Mouse (Mus musculus): Measurements from ENCODE around the gene Snx1. TPM values are rescaled to one million over a fixed set of nuclear protein-coding genes. Genes with fewer than 3 reads are reported as not detected.

Gene Snx1
- polyA plus RNA-seq, 1 experiment, result 59.1 TPM

- Histone ChIP-seq H3K4me1 (replicated peaks; ENCODE audit: control insufficient read depth, insufficient read depth, low read length) (peaks cover 8% of the 10 kb centered on the region), H3K4me3 (ENCODE audit: control insufficient read depth, insufficient read depth, low read length) (no peak overlapping the region), H3K36me3 (ENCODE audit: control insufficient read depth, insufficient read depth, low read length) (no peaks in the 10 kb centered on the region), H3K27me3 (ENCODE audit: control insufficient read depth, insufficient read depth, low read length) (peaks cover 2% of the 10 kb centered on the region; the same call in 1 of the 2 replicates), H3K27ac (ENCODE audit: control insufficient read depth, insufficient read depth, low read length) (no peak overlapping the region)
- TF ChIP-seq CTCF (IDR thresholded peaks at IDR 0.05; ENCODE audit: borderline replicate concordance, control insufficient read depth, extremely low read depth, insufficient read depth, low read length, poor library complexity), result no peak
- no peak for TF ChIP-seq POLR2A (IDR thresholded peaks at IDR 0.05; ENCODE audit: control insufficient read depth, extremely low read depth, insufficient read depth, low read length, poor library complexity)
- DNase-seq, result no peak
- 96% methylated on average over 9 of the region's 9 CpGs for WGBS
Observed at GRCm38 (mm10) chr9:66154013-66154412, 27.6 kb upstream of the Snx1 start.

DNA sequence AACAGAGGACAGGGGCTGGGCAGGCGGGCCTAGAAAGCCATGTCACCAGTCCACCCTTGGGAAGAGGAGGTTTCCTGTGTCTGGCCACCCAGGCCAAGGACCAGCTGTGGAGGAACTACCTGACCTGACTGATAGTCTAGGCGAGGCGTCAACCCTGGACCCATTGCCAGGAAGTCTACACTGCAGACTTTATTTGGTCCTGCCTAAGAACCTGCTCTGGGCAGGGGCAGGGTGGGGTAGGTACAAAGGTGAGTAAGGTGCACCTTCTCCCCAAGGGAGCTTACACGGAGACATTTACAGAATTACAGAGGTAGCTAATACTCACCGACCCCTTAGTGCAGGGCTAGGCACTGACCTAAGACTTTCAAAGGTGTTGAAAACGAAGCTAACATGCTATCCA is 27.2 kb upstream of the Snx1 start:
- H3K4me3 ChIP-seq (ENCODE audit: control insufficient read depth, insufficient read depth, low read length), result no peak overlapping the region
- WGBS, result 93% methylated on average over 6 of the region's 6 CpGs
- TF ChIP-seq CTCF (IDR thresholded peaks at IDR 0.05; ENCODE audit: borderline replicate concordance, control insufficient read depth, extremely low read depth, insufficient read depth, low read length, poor library complexity), result no peak
- TF ChIP-seq POLR2A (IDR thresholded peaks at IDR 0.05; ENCODE audit: control insufficient read depth, extremely low read depth, insufficient read depth, low read length, poor library complexity), result no peak
- peaks cover 2% of the 10 kb centered on the region; the same call in 1 of the 2 replicates for H3K27me3 ChIP-seq (ENCODE audit: control insufficient read depth, insufficient read depth, low read length)
- no peak overlapping the region for H3K27ac ChIP-seq (ENCODE audit: control insufficient read depth, insufficient read depth, low read length)
- no peaks in the 10 kb centered on the region for H3K36me3 ChIP-seq (ENCODE audit: control insufficient read depth, insufficient read depth, low read length)
- DNase-seq, result no peak
- H3K4me1 ChIP-seq (replicated peaks; ENCODE audit: control insufficient read depth, insufficient read depth, low read length), result peaks cover 8% of the 10 kb centered on the region

DNA sequence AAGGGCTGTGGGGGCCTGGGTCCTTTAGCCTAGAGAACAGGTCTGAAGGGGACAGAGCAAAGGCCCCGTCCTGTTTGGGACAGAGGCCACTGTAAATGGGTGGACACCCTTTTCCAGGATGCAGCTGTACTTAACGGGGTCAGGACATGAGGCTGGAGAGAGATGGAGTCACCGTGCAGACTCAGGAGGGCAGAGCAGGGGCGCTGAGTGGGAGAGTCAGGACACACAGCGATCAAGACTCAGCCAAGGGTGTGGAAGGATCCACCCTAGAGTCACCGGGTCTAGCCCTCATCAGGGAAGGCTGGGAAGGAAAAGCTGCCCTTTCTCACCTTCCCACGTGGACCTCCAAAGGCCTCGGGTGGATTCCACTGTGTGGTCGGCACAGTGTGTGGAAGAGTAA is 25.6 kb upstream of the Snx1 start:
- no peaks in the 10 kb centered on the region for H3K27me3 ChIP-seq (ENCODE audit: control insufficient read depth, insufficient read depth, low read length)
- H3K4me1 ChIP-seq (replicated peaks; ENCODE audit: control insufficient read depth, insufficient read depth, low read length), result no peaks in the 10 kb centered on the region
- WGBS, result 86% methylated on average over 9 of the region's 9 CpGs
- no peak for DNase-seq
- no peak overlapping the region for H3K27ac ChIP-seq (ENCODE audit: control insufficient read depth, insufficient read depth, low read length)
- no peak overlapping the region for H3K4me3 ChIP-seq (ENCODE audit: control insufficient read depth, insufficient read depth, low read length)
- TF ChIP-seq CTCF (IDR thresholded peaks at IDR 0.05; ENCODE audit: borderline replicate concordance, control insufficient read depth, extremely low read depth, insufficient read depth, low read length, poor library complexity) (no peak), POLR2A (IDR thresholded peaks at IDR 0.05; ENCODE audit: control insufficient read depth, extremely low read depth, insufficient read depth, low read length, poor library complexity) (no peak)
- no peaks in the 10 kb centered on the region for H3K36me3 ChIP-seq (ENCODE audit: control insufficient read depth, insufficient read depth, low read length)

GRCm38 (mm10) chr9:66146141-66146540 is 19.8 kb upstream of the Snx1 start:
- H3K27me3 ChIP-seq (ENCODE audit: control insufficient read depth, insufficient read depth, low read length), result no peaks in the 10 kb centered on the region
- H3K36me3 ChIP-seq (ENCODE audit: control insufficient read depth, insufficient read depth, low read length), result no peaks in the 10 kb centered on the region
- no peak overlapping the region for H3K4me3 ChIP-seq (ENCODE audit: control insufficient read depth, insufficient read depth, low read length)
- TF ChIP-seq CTCF (IDR thresholded peaks at IDR 0.05; ENCODE audit: borderline replicate concordance, control insufficient read depth, extremely low read depth, insufficient read depth, low read length, poor library complexity) (no peak), POLR2A (IDR thresholded peaks at IDR 0.05; ENCODE audit: control insufficient read depth, extremely low read depth, insufficient read depth, low read length, poor library complexity) (no peak)
- no peak for DNase-seq
- no peaks in the 10 kb centered on the region for H3K4me1 ChIP-seq (replicated peaks; ENCODE audit: control insufficient read depth, insufficient read depth, low read length)
- no peak overlapping the region for H3K27ac ChIP-seq (ENCODE audit: control insufficient read depth, insufficient read depth, low read length)

- H3K4me1 ChIP-seq (replicated peaks; ENCODE audit: control insufficient read depth, insufficient read depth, low read length), result no peaks in the 10 kb centered on the region
- H3K27ac ChIP-seq (ENCODE audit: control insufficient read depth, insufficient read depth, low read length), result no peak overlapping the region
- no peak for TF ChIP-seq CTCF (IDR thresholded peaks at IDR 0.05; ENCODE audit: borderline replicate concordance, control insufficient read depth, extremely low read depth, insufficient read depth, low read length, poor library complexity)
- TF ChIP-seq POLR2A (IDR thresholded peaks at IDR 0.05; ENCODE audit: control insufficient read depth, extremely low read depth, insufficient read depth, low read length, poor library complexity), result no peak
- peak; percentile 69 for DNase-seq
- H3K27me3 ChIP-seq (ENCODE audit: control insufficient read depth, insufficient read depth, low read length), result no peaks in the 10 kb centered on the region
- no peak overlapping the region for H3K4me3 ChIP-seq (ENCODE audit: control insufficient read depth, insufficient read depth, low read length)
- 7% methylated on average over 6 of the region's 6 CpGs for WGBS
- peaks cover 13% of the 10 kb centered on the region for H3K36me3 ChIP-seq (ENCODE audit: control insufficient read depth, insufficient read depth, low read length)
Observed at GRCm38 (mm10) chr9:66144248-66144647, 17.9 kb upstream of the Snx1 start.

DNA sequence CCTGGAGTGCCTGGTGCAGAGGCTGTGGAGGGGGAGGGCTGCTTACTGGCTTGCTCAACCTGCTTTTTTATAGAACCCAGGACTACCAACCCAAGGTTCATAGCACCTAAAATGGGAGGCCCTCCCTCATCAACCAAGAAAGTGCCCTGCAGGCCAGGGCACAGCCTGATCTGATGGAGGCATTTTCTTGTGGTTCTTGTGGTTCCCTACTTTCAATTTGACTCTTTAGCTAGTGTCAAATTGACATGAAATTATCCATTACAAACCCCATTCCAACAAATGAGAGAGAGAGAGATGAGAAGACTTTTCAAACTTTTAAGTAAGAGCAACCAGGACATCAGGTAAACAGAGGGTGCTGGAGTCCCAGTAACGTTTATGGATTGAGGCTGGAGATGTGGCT is 15.9 kb upstream of the Snx1 start:
- Histone ChIP-seq H3K27me3 (ENCODE audit: control insufficient read depth, insufficient read depth, low read length) (no peaks in the 10 kb centered on the region), H3K36me3 (ENCODE audit: control insufficient read depth, insufficient read depth, low read length) (peaks cover 28% of the 10 kb centered on the region), H3K27ac (ENCODE audit: control insufficient read depth, insufficient read depth, low read length) (no peak overlapping the region), H3K4me3 (ENCODE audit: control insufficient read depth, insufficient read depth, low read length) (no peak overlapping the region), H3K4me1 (replicated peaks; ENCODE audit: control insufficient read depth, insufficient read depth, low read length) (no peaks in the 10 kb centered on the region)
- no peak for DNase-seq
- 85% methylated on average over 1 of the region's 1 CpGs for WGBS
- TF ChIP-seq CTCF (IDR thresholded peaks at IDR 0.05; ENCODE audit: borderline replicate concordance, control insufficient read depth, extremely low read depth, insufficient read depth, low read length, poor library complexity) (no peak), POLR2A (IDR thresholded peaks at IDR 0.05; ENCODE audit: control insufficient read depth, extremely low read depth, insufficient read depth, low read length, poor library complexity) (no peak)

- Histone ChIP-seq H3K4me1 (replicated peaks; ENCODE audit: control insufficient read depth, insufficient read depth, low read length) (no peaks in the 10 kb centered on the region), H3K27ac (ENCODE audit: control insufficient read depth, insufficient read depth, low read length) (no peak overlapping the region), H3K4me3 (ENCODE audit: control insufficient read depth, insufficient read depth, low read length) (no peak overlapping the region), H3K36me3 (ENCODE audit: control insufficient read depth, insufficient read depth, low read length) (peaks cover 32% of the 10 kb centered on the region), H3K27me3 (ENCODE audit: control insufficient read depth, insufficient read depth, low read length) (no peaks in the 10 kb centered on the region)
- 97% methylated on average over 7 of the region's 7 CpGs for WGBS
- TF ChIP-seq CTCF (IDR thresholded peaks at IDR 0.05; ENCODE audit: borderline replicate concordance, control insufficient read depth, extremely low read depth, insufficient read depth, low read length, poor library complexity) (no peak), POLR2A (IDR thresholded peaks at IDR 0.05; ENCODE audit: control insufficient read depth, extremely low read depth, insufficient read depth, low read length, poor library complexity) (no peak)
- no peak for DNase-seq
Observed at GRCm38 (mm10) chr9:66138193-66138592, 11.8 kb upstream of the Snx1 start.

All from thymus, adult 2 months (tissue).